Mouse (Mus musculus): ENCODE results near the gene Atl2. TPM values are rescaled to one million over a fixed set of nuclear protein-coding genes. Genes with fewer than 3 reads are reported as not detected.

The Atl2 gene
- 10 to 100 TPM; 60.3 to 67.7 (median 65.3) TPM for total RNA-seq (2022)

GRCm38 (mm10) chr17:79895911-79896423, at the start of gene Atl2:
TSS of gene Atl2 (minus strand) at chr17:79896123.
- DNase-seq (ENCODE audit: low spot score in 2 of 2): peak; percentile 83 to 91

- DNase-seq (ENCODE audit: low spot score in 2 of 2): no peak
These were observed 48.9 kb upstream of the Atl2 start for GRCm38 (mm10) chr17:79944851-79945250.

- DNase-seq (ENCODE audit: low spot score in 2 of 2): no peak
These were observed 46.5 kb upstream of the Atl2 start for GRCm38 (mm10) chr17:79942418-79942817.

- DNase-seq (ENCODE audit: low spot score in 2 of 2): no peak
These were observed 43.2 kb upstream of the Atl2 start for GRCm38 (mm10) chr17:79939133-79939532.

GRCm38 (mm10) chr17:79937921-79938601, 42.1 kb upstream of the Atl2 start:
- DNase-seq (ENCODE audit: low spot score in 2 of 2): no peak

- no peak for DNase-seq (ENCODE audit: low spot score in 2 of 2)
These were observed 38.4 kb upstream of the Atl2 start for GRCm38 (mm10) chr17:79934370-79934769.

GRCm38 (mm10) chr17:79932676-79933278, 36.9 kb upstream of the Atl2 start:
- no peak for DNase-seq (ENCODE audit: low spot score in 2 of 2)

- no peak for DNase-seq (ENCODE audit: low spot score in 2 of 2)
These were observed 31.2 kb upstream of the Atl2 start for GRCm38 (mm10) chr17:79927110-79927509.

GRCm38 (mm10) chr17:79926486-79926885, 30.6 kb upstream of the Atl2 start:
- DNase-seq (ENCODE audit: low spot score in 2 of 2): no peak

GRCm38 (mm10) chr17:79925865-79926421, 30.0 kb upstream of the Atl2 start:
- DNase-seq (ENCODE audit: low spot score in 2 of 2): no peak

- DNase-seq (ENCODE audit: low spot score in 2 of 2): peak in 1 of 2 experiments; percentile 21
These were observed 24.4 kb upstream of the Atl2 start for GRCm38 (mm10) chr17:79920355-79920754.

GRCm38 (mm10) chr17:79919566-79920350, 23.8 kb upstream of the Atl2 start:
- DNase-seq (ENCODE audit: low spot score in 2 of 2): peak in 1 of 2 experiments; percentile 28

- DNase-seq (ENCODE audit: low spot score in 2 of 2): no peak
These were observed 22.6 kb upstream of the Atl2 start for GRCm38 (mm10) chr17:79918484-79919004.

GRCm38 (mm10) chr17:79916996-79917395, 21.1 kb upstream of the Atl2 start:
- no peak for DNase-seq (ENCODE audit: low spot score in 2 of 2)

GRCm38 (mm10) chr17:79912174-79912573, 16.3 kb upstream of the Atl2 start:
- DNase-seq (ENCODE audit: low spot score in 2 of 2): no peak

GRCm38 (mm10) chr17:79911718-79912117, 15.8 kb upstream of the Atl2 start:
- no peak for DNase-seq (ENCODE audit: low spot score in 2 of 2)

GRCm38 (mm10) chr17:79909571-79909970, 13.6 kb upstream of the Atl2 start:
- DNase-seq (ENCODE audit: low spot score in 2 of 2): no peak

- DNase-seq (ENCODE audit: low spot score in 2 of 2): no peak
These were observed 11.8 kb upstream of the Atl2 start for GRCm38 (mm10) chr17:79907698-79908097.

GRCm38 (mm10) chr17:79906791-79907494, 11.0 kb upstream of the Atl2 start:
- no peak for DNase-seq (ENCODE audit: low spot score in 2 of 2)

- DNase-seq (ENCODE audit: low spot score in 2 of 2): no peak
These were observed 8.7 kb upstream of the Atl2 start for GRCm38 (mm10) chr17:79904593-79904992.

- no peak for DNase-seq (ENCODE audit: low spot score in 2 of 2)
These were observed 5.3 kb upstream of the Atl2 start for GRCm38 (mm10) chr17:79901207-79901606.

All from left cerebral cortex, adult 8-10 months (tissue).